Mouse (Mus musculus) WW6 (cell line): ENCODE data around the gene Serinc3.
"Not testable (repeated sequence)": the region's sequence is repeated elsewhere in the genome, so short reads cannot be mapped to it uniquely, and the experiment has no call there.

ENCODE experiments used
- DNase-seq: peaks from one replicate; pipeline ENCODE4 v3.0.0-alpha.2; 2013; ENCODE audit warnings: low read depth, low spot score

Gene Serinc3

GRCm38 (mm10) chr2:163662698-163663221, 17.8 kb upstream of the Serinc3 start:
- DNase-seq: no peak

GRCm38 (mm10) chr2:163662076-163662475, 17.1 kb upstream of the Serinc3 start:
- DNase-seq: no peak

- no peak for DNase-seq
Measured at GRCm38 (mm10) chr2:163661371-163661850, 16.5 kb upstream of the Serinc3 start.

- DNase-seq: no peak
Measured at GRCm38 (mm10) chr2:163660103-163660701, 15.3 kb upstream of the Serinc3 start.

- no peak for DNase-seq
Measured at GRCm38 (mm10) chr2:163659431-163659830, 14.5 kb upstream of the Serinc3 start.

GRCm38 (mm10) chr2:163658941-163659340, 14.0 kb upstream of the Serinc3 start:
- DNase-seq: no peak

GRCm38 (mm10) chr2:163657975-163658886, 13.3 kb upstream of the Serinc3 start, which contains the start of gene Pkig:
Gene Pkig (plus strand): TSS chr2:163658386.
- DNase-seq: peak; percentile 55

- no peak for DNase-seq
Measured at GRCm38 (mm10) chr2:163657486-163657885, 12.6 kb upstream of the Serinc3 start.

- not testable (repeated sequence) for DNase-seq
Measured at GRCm38 (mm10) chr2:163655699-163656098, 10.8 kb upstream of the Serinc3 start.

- DNase-seq: no peak
Measured at GRCm38 (mm10) chr2:163646461-163647080, 1.6 kb upstream of the Serinc3 start.

GRCm38 (mm10) chr2:163645700-163646460, 949 bp upstream of the Serinc3 start:
- DNase-seq: no peak

GRCm38 (mm10) chr2:163644047-163644446, 884 bp downstream of the Serinc3 start:
- no peak for DNase-seq

- DNase-seq: no peak
Measured at GRCm38 (mm10) chr2:163643576-163643971, 1.4 kb downstream of the Serinc3 start.

GRCm38 (mm10) chr2:163642685-163643575, 2.0 kb downstream of the Serinc3 start:
- DNase-seq: no peak

- DNase-seq: no peak
Measured at GRCm38 (mm10) chr2:163641681-163642080, 3.2 kb downstream of the Serinc3 start.

- DNase-seq: no peak
Measured at GRCm38 (mm10) chr2:163640493-163640892, 4.4 kb downstream of the Serinc3 start.

GRCm38 (mm10) chr2:163637655-163638266, 7.2 kb downstream of the Serinc3 start:
- DNase-seq: no peak

- DNase-seq: no peak
Measured at GRCm38 (mm10) chr2:163636057-163636456, 8.9 kb downstream of the Serinc3 start.

- DNase-seq: no peak
Measured at GRCm38 (mm10) chr2:163634211-163634610, 10.7 kb downstream of the Serinc3 start.

- DNase-seq: no peak
Measured at GRCm38 (mm10) chr2:163631715-163632114, 13.2 kb downstream of the Serinc3 start.
